Mouse (Mus musculus): ENCODE results near the gene Sobp.

DNA sequence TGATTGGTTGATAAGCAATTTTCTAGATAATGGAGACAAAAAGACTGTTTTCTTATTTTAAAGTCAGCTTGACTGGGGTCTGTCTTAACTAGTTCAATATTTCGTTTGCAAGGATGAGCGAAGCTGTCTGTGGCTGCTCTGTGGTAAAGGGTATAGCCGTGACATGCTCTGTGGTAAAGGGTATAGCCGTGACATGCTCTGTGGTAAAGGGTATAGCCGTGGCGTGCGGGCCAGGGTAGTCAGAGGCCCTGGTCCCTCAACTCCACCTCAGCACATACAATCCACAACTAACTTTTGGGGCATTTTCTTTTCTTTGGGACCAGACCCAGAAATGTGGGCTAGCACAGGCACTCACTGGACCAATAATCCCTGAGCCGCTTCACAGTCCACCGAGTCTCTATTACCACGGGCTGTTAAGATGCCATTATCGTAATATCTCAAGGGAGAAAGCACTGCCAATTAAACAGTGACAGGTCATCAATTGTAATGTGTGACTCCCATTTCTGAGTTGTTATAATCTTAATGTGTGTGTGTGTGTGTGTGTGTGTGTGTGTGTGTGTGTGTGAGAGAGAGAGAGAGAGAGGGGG, 112.7 kb downstream of the Sobp start:
- TF ChIP-seq CTCF (conservative IDR thresholded peaks at IDR 0.05; ENCODE audit: low read length) (no peak), NANOG (IDR thresholded peaks at IDR 0.05; ENCODE audit: borderline replicate concordance, low read length) (no peak)
